Mouse (Mus musculus): ENCODE results near the gene Golt1b. TPM values are rescaled to one million over a fixed set of nuclear protein-coding genes. Genes with fewer than 3 reads are reported as not detected.
"Not testable (repeated sequence)": the region's sequence is repeated elsewhere in the genome, so short reads cannot be mapped to it uniquely, and the experiment has no call there.

Golt1b gene
- 71.4 and 77.5 TPM in 2 replicates for polyA plus RNA-seq (2015; fragmentation: Nextera tagmentation; extraction: Ambion mirVana)

DNA sequence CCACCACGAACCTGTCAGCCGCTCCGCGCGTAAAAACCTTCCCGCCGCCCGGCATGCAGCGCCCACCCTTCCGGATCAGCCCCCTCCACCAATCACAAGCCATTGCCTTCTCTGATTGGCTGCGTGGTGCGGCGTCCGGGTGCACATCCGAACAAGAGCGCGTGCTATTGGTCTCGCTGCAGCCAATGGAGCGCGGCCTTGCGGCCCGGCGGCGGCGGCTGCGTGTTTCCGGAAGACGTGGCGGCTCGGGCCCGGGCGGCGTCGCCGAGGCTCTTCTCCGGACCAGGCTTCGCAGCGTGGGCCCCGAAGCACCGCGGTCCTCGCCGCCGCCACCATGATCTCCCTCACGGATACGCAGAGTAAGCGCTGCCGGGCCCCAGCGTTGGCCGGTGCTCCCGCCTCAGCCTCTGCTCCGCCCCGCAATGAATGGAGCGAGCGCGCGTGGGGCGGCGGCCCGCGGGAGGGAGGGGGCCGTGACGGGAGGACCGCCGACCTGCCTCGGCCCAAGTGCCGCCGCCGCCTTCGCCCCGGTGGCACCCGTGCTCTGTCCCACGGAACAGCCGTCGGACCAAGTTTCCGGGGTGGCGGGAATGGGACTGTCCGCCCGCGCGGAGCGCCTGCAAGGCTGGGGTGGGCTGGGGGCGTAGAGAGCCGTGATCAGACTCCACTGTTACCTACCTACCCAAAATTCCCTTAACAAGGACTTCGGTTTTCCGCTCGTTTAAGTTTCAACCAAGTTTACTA lies at the start of gene Golt1b, which contains the start of gene Recql:
Golt1b (plus strand) TSS at position 211 of the 744 bp plus-strand sequence.
Recql (minus strand) TSS at position 77 of the 744 bp plus-strand sequence.
- H3K9me3 ChIP-seq = no peaks in the 10 kb centered on the region
- peak within 1 kb of the TSS; percentile 99 for H3K4me3 ChIP-seq
- no peaks in the 10 kb centered on the region for H3K36me3 ChIP-seq
- peak within 1 kb of the TSS; percentile 80 for H3K4me2 ChIP-seq
- peak within 1 kb of the TSS; percentile 83 for H3K9ac ChIP-seq
- H3K27me3 ChIP-seq = no peaks in the 10 kb centered on the region
- peak within 1 kb of the TSS; percentile 62 for H3K27ac ChIP-seq (replicated peaks)
- peaks cover 25% of the 10 kb centered on the region for H3K4me1 ChIP-seq (replicated peaks)
- under 1% methylated on average over 84 of the region's 87 CpGs for WGBS
- ATAC-seq (ENCODE audit: low FRiP score, low read depth) = peak; percentile 100

DNA sequence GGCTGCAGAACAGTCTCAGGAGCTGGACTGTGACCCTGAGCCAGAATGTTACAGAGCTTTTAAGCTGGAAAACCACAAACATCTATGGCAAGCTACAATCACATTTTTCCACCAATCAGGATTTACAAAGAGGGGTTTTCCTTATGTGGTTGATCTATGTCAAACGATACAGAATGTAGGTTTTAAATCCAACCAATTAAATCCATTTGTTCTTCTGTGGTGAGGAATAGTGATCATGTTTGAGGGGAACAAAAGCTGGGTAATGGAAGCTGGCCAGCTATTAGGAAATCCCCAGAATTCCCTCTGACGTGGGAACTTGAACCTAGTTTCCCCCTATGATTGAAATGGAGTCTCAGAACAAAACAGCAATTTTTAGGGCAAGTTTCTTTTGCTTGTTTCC lies 48.1 kb upstream of the Golt1b start:
- H3K27ac ChIP-seq (replicated peaks) = no peak overlapping the region
- H3K27me3 ChIP-seq = no peaks in the 10 kb centered on the region
- WGBS = 73% methylated on average over 2 of the region's 2 CpGs
- ATAC-seq (ENCODE audit: low FRiP score, low read depth) = no peak
- no peaks in the 10 kb centered on the region for H3K36me3 ChIP-seq
- no peak overlapping the region for H3K9ac ChIP-seq
- no peak overlapping the region for H3K4me3 ChIP-seq
- no peak overlapping the region for H3K4me2 ChIP-seq
- no peaks in the 10 kb centered on the region for H3K4me1 ChIP-seq (replicated peaks)
- no peaks in the 10 kb centered on the region for H3K9me3 ChIP-seq

DNA sequence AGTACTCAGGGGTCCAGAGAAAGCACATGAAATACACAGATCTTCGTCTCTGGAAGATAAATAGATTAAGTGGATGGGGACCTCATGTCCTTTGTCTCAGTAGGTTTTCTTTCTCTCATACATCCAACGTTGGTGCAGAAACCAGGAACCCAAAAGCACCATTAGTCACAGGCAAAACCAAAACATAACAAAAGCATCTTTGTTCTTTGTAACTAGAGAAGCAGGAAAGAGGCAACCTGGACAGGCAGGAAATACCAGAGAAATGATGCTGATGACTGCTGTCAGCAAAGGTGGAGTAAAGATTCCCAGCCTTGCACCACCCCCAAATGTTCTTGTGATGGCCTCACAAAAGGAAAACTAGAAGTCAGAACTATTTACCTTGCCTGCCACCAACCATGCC lies 47.4 kb upstream of the Golt1b start:
- no peak for ATAC-seq (ENCODE audit: low FRiP score, low read depth)
- no peaks in the 10 kb centered on the region for H3K9me3 ChIP-seq
- 45% methylated on average over 2 of the region's 2 CpGs for WGBS
- no peak overlapping the region for H3K9ac ChIP-seq
- no peak overlapping the region for H3K4me3 ChIP-seq
- H3K27me3 ChIP-seq = no peaks in the 10 kb centered on the region
- H3K4me2 ChIP-seq = no peak overlapping the region
- H3K4me1 ChIP-seq (replicated peaks) = no peaks in the 10 kb centered on the region
- no peak overlapping the region for H3K27ac ChIP-seq (replicated peaks)
- H3K36me3 ChIP-seq = no peaks in the 10 kb centered on the region

DNA sequence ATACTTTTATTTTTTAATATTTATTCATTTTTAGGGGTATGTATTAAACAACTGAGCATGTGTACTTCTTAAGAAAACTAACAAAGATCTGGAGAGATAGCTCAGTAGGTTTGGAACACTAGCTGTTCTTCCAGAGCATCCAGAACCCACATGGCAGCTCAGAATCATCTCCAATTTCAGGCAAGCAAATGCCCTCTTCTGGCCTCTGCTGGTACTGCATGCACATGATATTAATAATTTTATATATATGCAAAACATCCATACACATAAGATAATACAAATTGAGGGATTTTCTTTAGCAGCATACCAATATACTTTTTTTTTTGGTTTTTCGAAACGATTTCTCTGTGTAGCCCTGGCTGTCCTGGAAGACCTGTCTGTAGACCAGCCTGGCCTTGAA lies 43.5 kb upstream of the Golt1b start:
- no peak overlapping the region for H3K9ac ChIP-seq
- H3K27ac ChIP-seq (replicated peaks) = no peak overlapping the region
- 72% methylated on average over 2 of the region's 2 CpGs for WGBS
- H3K9me3 ChIP-seq = no peaks in the 10 kb centered on the region
- no peak overlapping the region for H3K4me3 ChIP-seq
- H3K4me2 ChIP-seq = no peak overlapping the region
- H3K36me3 ChIP-seq = peaks cover 6% of the 10 kb centered on the region; the same call in 1 of the 2 replicates
- peaks cover 13% of the 10 kb centered on the region for H3K4me1 ChIP-seq (replicated peaks)
- no peaks in the 10 kb centered on the region for H3K27me3 ChIP-seq
- no peak for ATAC-seq (ENCODE audit: low FRiP score, low read depth)

DNA sequence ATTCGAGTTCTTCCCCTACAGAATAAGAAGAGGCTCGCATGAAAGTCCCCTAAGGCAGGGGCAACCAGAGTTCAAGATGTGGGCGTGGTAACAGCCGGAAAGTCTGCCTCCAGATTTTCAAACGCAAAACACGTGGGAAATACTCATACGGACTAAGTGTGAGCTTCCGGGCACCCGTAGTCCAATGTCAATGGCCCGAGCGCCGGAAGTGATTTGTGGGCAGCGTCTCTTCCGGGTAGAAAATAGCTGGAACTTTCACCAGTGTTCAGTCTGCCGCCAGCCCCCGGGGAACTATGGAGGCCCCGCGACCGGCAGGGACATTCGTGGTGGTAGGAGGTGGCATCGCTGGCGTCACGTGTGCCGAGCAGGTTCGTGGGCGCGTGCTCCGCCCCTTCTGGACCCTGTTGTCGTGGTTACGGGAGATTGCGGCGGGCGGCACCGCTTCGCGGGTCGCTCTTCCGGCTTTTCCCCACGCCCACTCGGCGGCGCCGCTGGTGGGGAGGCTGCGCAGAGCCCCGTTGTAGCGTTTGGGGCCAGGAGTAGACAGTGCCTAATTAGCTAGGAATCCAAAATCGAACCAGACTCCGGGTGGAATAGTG lies 41.5 kb upstream of the Golt1b start, which contains the start of gene Pyroxd1:
Pyroxd1 (plus strand) TSS at position 215 of the 599 bp plus-strand sequence.
- Histone ChIP-seq H3K27me3 (no peaks in the 10 kb centered on the region), H3K4me1 (replicated peaks) (peaks cover 13% of the 10 kb centered on the region), H3K9ac (peak within 1 kb of the TSS; percentile 58), H3K36me3 (peaks cover 16% of the 10 kb centered on the region; the same call in 1 of the 2 replicates), H3K4me3 (peak within 1 kb of the TSS; percentile 82), H3K27ac (replicated peaks) (peak within 1 kb of the TSS; percentile 90), H3K9me3 (no peaks in the 10 kb centered on the region), H3K4me2 (peak within 1 kb of the TSS; percentile 55)
- WGBS = under 1% methylated on average over 48 of the region's 48 CpGs
- peak; percentile 94 for ATAC-seq (ENCODE audit: low FRiP score, low read depth)

DNA sequence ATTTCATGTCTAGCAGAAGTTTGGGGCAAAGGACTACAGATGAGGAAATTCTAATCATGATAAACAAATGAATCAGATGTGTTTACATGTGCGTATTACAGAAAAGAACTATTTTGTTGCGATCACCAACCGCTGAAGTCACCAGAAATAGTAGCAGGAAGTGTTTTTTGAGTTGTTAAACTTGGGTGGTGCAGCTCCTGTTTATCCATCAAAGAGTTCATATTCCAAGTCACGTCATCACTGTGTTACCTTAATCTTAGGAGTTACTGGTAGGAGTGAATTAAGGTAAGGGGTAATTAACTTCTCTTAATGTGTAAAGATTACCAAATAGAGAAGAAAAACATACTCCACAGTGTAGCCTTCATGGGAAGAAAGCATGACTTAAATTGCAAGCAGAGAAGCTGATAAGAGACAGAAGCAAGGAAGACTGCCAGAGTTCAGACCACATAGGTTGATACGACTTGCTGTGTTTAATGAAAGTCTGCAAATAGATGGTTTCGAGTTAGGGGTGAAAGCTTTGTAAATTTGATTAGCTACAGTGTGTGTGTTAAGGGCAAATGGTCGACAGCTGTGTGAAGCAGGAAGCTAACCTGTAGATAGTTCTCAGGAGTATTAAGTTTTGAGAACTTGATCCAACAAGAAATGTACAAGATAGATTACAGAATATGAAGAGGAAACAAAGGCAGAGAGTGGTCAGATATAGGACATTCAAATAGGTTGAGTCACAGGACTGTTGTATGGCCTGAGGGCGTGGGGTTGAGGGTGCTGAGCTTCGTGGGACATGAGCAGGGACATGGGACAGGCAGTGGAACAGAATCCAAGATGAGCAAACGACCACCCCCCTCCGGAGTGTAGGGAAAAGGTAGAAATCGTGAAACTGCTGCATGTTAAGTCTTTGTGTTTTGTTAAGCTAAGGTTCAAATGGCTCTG lies 40.6 kb upstream of the Golt1b start:
- 66% methylated on average over 12 of the region's 12 CpGs for WGBS
- H3K4me3 ChIP-seq = peak overlapping the region; percentile 82
- no peak for ATAC-seq (ENCODE audit: low FRiP score, low read depth)
- H3K4me2 ChIP-seq = peak overlapping the region; percentile 55
- no peaks in the 10 kb centered on the region for H3K9me3 ChIP-seq
- no peaks in the 10 kb centered on the region for H3K27me3 ChIP-seq
- peaks cover 24% of the 10 kb centered on the region for H3K36me3 ChIP-seq
- peaks cover 13% of the 10 kb centered on the region for H3K4me1 ChIP-seq (replicated peaks)
- peak overlapping the region; percentile 90; the same call in 1 of the 2 replicates for H3K27ac ChIP-seq (replicated peaks)
- H3K9ac ChIP-seq = peak overlapping the region; percentile 58

DNA sequence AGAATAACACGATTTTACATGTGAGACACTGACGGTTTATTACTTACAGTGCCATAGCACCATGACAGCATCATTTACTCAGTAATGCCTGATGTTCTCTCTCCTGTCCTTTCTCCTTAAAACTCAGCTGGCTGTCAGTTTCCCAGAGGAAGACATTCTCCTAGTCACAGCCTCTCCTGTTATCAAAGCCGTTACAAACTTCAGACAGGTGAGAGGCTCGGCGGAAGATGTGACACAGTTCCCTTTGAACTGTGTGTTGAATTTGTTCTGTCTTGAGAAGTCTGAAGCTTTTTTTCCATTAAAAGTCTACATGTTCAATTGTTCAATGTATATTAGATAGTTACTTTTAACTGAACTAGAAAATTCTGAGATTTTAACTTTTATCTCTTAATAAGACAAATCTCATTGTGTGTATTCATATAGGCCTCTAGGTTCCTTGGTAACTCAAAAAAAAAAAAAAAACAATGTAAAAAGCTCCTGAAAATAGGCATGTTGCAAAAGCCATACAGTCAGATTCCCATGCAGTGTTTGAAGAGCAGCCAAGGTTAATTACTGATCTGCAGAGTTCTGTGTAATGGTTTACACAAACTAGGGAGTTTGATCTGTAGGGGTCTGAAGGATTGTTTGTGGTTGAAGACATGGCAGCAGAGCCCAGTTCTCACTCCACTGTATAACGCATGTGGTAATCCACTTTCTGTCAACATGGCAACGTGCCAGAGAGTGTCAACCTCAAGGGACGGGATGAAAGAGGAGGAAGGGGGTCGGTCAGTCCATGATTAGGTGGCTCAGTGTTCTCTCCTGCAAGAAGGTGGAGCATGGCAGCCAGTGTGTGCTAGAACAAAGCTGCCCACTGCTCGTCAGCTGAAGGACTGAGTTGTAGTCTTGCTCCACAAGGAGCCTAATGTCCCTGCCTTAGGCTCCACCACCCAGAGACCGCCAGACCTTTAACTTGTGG lies 39.3 kb upstream of the Golt1b start:
- ATAC-seq (ENCODE audit: low FRiP score, low read depth) = no peak

DNA sequence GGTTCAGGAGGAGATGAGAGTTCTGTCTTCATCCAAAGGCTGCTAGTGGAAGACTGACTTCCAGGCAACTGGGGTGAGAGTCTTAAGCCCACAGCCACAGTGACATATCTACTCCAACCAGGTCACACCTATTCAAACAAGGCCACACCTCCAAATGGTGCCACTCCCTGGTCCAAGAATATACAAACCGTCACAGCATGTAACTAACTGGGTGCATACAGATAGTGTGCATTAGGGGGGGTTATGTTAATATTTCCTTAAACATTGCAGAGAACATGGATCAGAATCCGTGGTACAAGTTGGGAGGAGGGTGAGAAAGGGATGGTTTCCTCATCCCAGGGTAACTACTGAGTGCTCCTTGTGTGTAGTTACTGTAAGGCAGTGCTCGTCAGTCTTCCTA lies 34.9 kb upstream of the Golt1b start:
- H3K4me1 ChIP-seq (replicated peaks); H3K9ac ChIP-seq; H3K27ac ChIP-seq (replicated peaks); H3K9me3 ChIP-seq; H3K4me2 ChIP-seq; H3K27me3 ChIP-seq; H3K4me3 ChIP-seq; ATAC-seq (ENCODE audit: low FRiP score, low read depth): not testable (repeated sequence)
- peaks cover 57% of the 10 kb centered on the region for H3K36me3 ChIP-seq
- WGBS = 89% methylated on average over 3 of the region's 3 CpGs

More for the DNA sequence above, 39.3 kb upstream of the Golt1b start:
- peaks cover 32% of the 10 kb centered on the region for H3K36me3 ChIP-seq
- no peaks in the 10 kb centered on the region for H3K27me3 ChIP-seq
- WGBS = 79% methylated on average over 11 of the region's 11 CpGs
- H3K27ac ChIP-seq (replicated peaks) = no peak overlapping the region
- no peak overlapping the region for H3K9ac ChIP-seq
- H3K4me1 ChIP-seq (replicated peaks) = peaks cover 13% of the 10 kb centered on the region
- no peak overlapping the region for H3K4me2 ChIP-seq
- H3K4me3 ChIP-seq = no peak overlapping the region
- no peaks in the 10 kb centered on the region for H3K9me3 ChIP-seq

DNA sequence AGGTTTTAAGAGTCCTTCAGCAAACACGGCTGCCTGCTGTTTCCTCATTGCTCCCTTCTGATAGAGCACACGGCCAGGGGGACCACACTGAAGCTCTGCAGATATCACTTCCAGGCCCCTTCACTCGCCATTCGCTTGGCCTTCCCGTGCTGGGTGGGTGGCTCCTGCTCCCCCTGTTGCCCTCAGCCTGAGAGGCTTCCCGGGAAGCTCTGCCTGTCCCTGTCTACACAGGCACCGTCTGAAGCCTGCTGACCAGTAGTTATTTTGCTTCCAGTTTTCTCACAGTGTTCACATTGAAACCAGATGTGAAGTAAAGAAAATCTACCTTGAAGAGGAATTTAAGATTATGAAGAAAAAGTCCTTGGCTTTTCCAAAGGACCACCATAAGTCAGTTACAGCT lies 29.9 kb upstream of the Golt1b start:
- no peaks in the 10 kb centered on the region for H3K9me3 ChIP-seq
- no peak overlapping the region for H3K9ac ChIP-seq
- no peaks in the 10 kb centered on the region for H3K4me1 ChIP-seq (replicated peaks)
- no peaks in the 10 kb centered on the region for H3K27me3 ChIP-seq
- H3K36me3 ChIP-seq = peaks cover 74% of the 10 kb centered on the region
- 78% methylated on average over 7 of the region's 7 CpGs for WGBS
- no peak for ATAC-seq (ENCODE audit: low FRiP score, low read depth)
- H3K4me3 ChIP-seq = no peak overlapping the region
- no peak overlapping the region for H3K27ac ChIP-seq (replicated peaks)
- H3K4me2 ChIP-seq = no peak overlapping the region

DNA sequence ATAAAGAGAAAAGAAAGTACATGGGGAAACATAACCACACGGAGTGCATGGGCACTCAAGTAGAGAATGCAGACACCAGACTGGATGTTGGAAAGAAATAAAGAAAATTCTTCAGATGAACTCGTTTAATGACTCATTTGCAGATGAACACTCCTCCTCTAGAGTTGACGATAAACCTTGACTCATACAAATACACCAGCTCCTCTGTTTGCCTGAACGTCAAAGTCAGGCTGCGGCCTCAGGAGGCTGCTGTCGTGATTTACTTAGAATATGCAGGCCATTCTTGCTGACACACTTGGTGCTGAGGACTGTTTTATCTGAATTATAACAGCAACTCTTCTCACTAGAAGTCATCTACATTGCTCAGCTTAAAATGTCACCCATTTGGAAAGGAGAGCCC lies 25.0 kb upstream of the Golt1b start:
- no peak overlapping the region for H3K4me3 ChIP-seq
- no peaks in the 10 kb centered on the region for H3K4me1 ChIP-seq (replicated peaks)
- 94% methylated on average over 6 of the region's 6 CpGs for WGBS
- no peak overlapping the region for H3K4me2 ChIP-seq
- no peaks in the 10 kb centered on the region for H3K27me3 ChIP-seq
- no peak overlapping the region for H3K27ac ChIP-seq (replicated peaks)
- H3K9me3 ChIP-seq = no peaks in the 10 kb centered on the region
- no peak overlapping the region for H3K9ac ChIP-seq
- no peak for ATAC-seq (ENCODE audit: low FRiP score, low read depth)
- H3K36me3 ChIP-seq = peaks cover 75% of the 10 kb centered on the region

DNA sequence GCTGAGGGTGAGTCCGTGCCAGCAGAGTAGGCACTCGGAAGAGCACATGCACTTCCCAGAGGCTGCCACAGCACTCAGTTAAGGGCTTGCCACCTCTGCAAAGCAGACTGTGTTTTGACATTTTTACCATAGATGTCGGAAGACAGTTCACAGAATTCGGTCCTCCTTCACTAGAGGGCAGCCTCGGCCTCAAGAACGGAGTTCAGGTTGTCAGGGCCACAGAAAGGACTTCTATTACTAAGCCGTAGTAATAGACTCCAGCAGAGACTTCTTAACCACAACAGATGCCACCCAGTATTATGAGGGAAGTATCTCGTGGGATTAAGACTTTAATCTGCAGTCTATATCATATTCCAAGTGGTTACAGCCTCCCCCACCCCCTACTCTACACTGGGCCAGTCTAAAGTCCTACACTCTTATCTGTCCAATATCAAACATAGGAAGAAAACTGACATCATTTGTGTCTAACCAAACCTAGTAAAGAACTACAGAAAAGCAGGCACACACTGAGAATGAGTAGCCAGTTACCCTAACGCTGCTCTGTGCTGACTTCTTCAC lies 23.9 kb upstream of the Golt1b start:
- Histone ChIP-seq H3K27me3 (no peaks in the 10 kb centered on the region), H3K9me3 (no peaks in the 10 kb centered on the region), H3K4me1 (replicated peaks) (no peaks in the 10 kb centered on the region), H3K4me2 (no peak overlapping the region), H3K4me3 (no peak overlapping the region), H3K27ac (replicated peaks) (no peak overlapping the region), H3K9ac (no peak overlapping the region), H3K36me3 (peaks cover 74% of the 10 kb centered on the region)
- 69% methylated on average over 9 of the region's 9 CpGs for WGBS
- no peak for ATAC-seq (ENCODE audit: low FRiP score, low read depth)

Measured in hindbrain, embryonic 15.5 days (tissue).